Mouse (Mus musculus) cortical plate, adult 2 months (tissue): ENCODE measurements around the gene Mdh1b.

Experiments used
- CTCF ChIP-seq: fragments of 200-500 bp; IDR thresholded peaks from 2 replicates; pipeline ENCODE4 v1.5.1; 2011; ENCODE audit warnings: mild to moderate bottlenecking, control low read depth, low read length; ENCODE audit not compliant: insufficient read depth; ENCODE audit errors: extremely low read depth
- POLR2A ChIP-seq: fragments of 200-500 bp; IDR thresholded peaks from 2 replicates; pipeline ENCODE4 v1.6.1; 2011; ENCODE audit warnings: mild to moderate bottlenecking, low read length, control low read depth; ENCODE audit not compliant: insufficient read depth; ENCODE audit errors: extremely low read depth

DNA sequence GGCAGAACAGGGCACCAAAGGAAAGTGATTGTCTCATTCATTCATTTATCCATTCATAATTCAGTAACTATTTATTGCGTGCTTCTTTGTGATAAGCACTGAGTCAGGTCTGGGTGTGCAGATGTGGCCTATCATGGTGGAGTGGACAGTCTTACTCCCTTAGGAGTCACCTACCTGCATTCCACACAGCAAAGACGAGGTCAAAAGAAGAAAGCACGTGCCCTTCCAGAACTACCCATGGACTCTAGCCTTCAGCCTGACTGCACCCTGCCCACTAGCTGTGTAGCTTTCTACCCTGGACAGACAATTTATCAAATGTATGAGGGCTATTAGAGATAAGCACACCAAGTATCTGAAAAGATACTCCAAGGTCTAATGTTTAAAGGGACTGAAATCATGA, 54.1 kb downstream of the Mdh1b start:
- TF ChIP-seq POLR2A: no peak
- no peak for TF ChIP-seq CTCF
